ENCODE assay signal across 12 mouse cellular contexts in the genomic region with DNA sequence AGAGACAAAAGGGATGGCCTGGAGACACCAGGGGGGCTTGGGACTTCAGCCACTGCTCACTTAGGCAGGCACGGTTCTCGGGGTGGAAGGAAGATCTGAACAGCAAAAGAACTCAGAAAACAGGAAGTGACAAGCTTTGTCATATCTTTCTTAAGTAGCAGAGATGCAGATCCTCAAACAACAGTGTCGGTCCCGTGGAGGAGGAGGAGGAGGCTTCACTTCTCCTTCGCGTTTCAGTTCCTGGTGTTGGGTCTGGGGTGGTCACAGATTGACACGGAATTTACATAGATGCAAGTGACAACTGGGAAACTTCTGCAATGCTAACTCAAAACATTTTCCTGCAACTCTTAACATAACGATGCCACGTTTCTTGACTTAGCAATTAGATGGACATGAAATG. TPM values are rescaled to one million over a fixed set of nuclear protein-coding genes. Genes with fewer than 3 reads are reported as not detected.
DNase-seq lines count a peak whose midpoint lies in the region; ATAC-seq and TF ChIP-seq lines count a peak whose summit lies in the region.
"Had no signal": no experiment of that assay in that cellular context is flagged by ENCODE, and none has a peak within 500 bp of the region (broad histone marks: within the 10 kb centered on the region; RNA-seq: fewer than 3 reads in every experiment).

No protein-coding gene starts in this region.

- H3K9me3 ChIP-seq in midbrain, embryonic 16.5 days (replicated peaks; ENCODE audit: control insufficient read depth, low read length, poor library complexity, severe bottlenecking) = no peaks in the 10 kb centered on the region

- no peaks in the 10 kb centered on the region for H3K36me3 ChIP-seq in thymus, adult 2 months (ENCODE audit: control insufficient read depth, insufficient read depth, low read length)
- H3K36me3 ChIP-seq in midbrain, embryonic 16.5 days (ENCODE audit: control insufficient read depth, insufficient read depth, low read length) = no peaks in the 10 kb centered on the region

- H3K27me3 ChIP-seq in thymus, adult 2 months (ENCODE audit: control insufficient read depth, insufficient read depth, low read length) = no peaks in the 10 kb centered on the region
- no peaks in the 10 kb centered on the region for H3K27me3 ChIP-seq in midbrain, embryonic 16.5 days (ENCODE audit: control insufficient read depth, insufficient read depth, low read depth, low read length)

- 25% methylated on average over 9 of the region's 9 CpGs for WGBS in thymus, adult 2 months
- 71% methylated on average over 9 of the region's 9 CpGs for WGBS in midbrain, embryonic 16.5 days

- no peak for TF ChIP-seq CTCF in thymus, adult 2 months (IDR thresholded peaks at IDR 0.05; ENCODE audit: borderline replicate concordance, control insufficient read depth, extremely low read depth, insufficient read depth, low read length, poor library complexity)

- no peak overlapping the region for H3K4me3 ChIP-seq in thymus, adult 2 months (ENCODE audit: control insufficient read depth, insufficient read depth, low read length)
- H3K4me3 ChIP-seq in brown adipose tissue, adult 24 weeks (ENCODE audit: insufficient read depth, low read depth, low read length) = no peak overlapping the region
- H3K4me3 ChIP-seq in midbrain, embryonic 16.5 days (ENCODE audit: low read depth, low read length) = no peak overlapping the region

- no peak overlapping the region for H3K4me2 ChIP-seq in midbrain, embryonic 16.5 days (ENCODE audit: low read length)
- H3K4me2 ChIP-seq: lung, embryonic 14.5 days had no signal

- H3K27ac ChIP-seq in thymus, adult 2 months (ENCODE audit: control insufficient read depth, insufficient read depth, low read length) = no peak overlapping the region
- peak overlapping the region; percentile 45; the same call in 1 of the 2 replicates for H3K27ac ChIP-seq in brown adipose tissue, adult 24 weeks (replicated peaks; ENCODE audit: low read depth, low read length)
- H3K27ac ChIP-seq in midbrain, embryonic 16.5 days (ENCODE audit: low read length) = no peak overlapping the region

- no peak for ATAC-seq in midbrain, embryonic 16.5 days

- DNase-seq in thymus, postnatal 0 days (ENCODE audit: low spot score) = peak; percentile 60
- no peak for DNase-seq in thymus, adult 2 months
- peak; percentile 72 for DNase-seq in naive thymus-derived CD4-positive, alpha-beta T cell, adult 2 months (ENCODE audit: low read depth)
- no peak for DNase-seq in urinary bladder, postnatal 36 days (ENCODE audit: low spot score in 2 of 2)
- DNase-seq in right cerebral cortex, postnatal 36 days (ENCODE audit: low spot score in 2 of 2) = no peak
- DNase-seq: cerebellum, postnatal 14 days; heart, postnatal 36 days; kidney, adult 2 months; left cerebral cortex, postnatal 4 days; lung, embryonic 14.5 days had no signal

- no peak for TF ChIP-seq POLR2A in thymus, adult 2 months (IDR thresholded peaks at IDR 0.05; ENCODE audit: control insufficient read depth, extremely low read depth, insufficient read depth, low read length, poor library complexity)

- H3K4me1 ChIP-seq in thymus, adult 2 months (replicated peaks; ENCODE audit: control insufficient read depth, insufficient read depth, low read length) = peaks cover 13% of the 10 kb centered on the region
- peaks cover 12% of the 10 kb centered on the region for H3K4me1 ChIP-seq in brown adipose tissue, adult 24 weeks (ENCODE audit: control insufficient read depth, insufficient read depth, insufficient read length, low read length)
- H3K4me1 ChIP-seq in midbrain, embryonic 16.5 days (ENCODE audit: control insufficient read depth, insufficient read depth, low read length) = no peaks in the 10 kb centered on the region

- no peak overlapping the region for H3K9ac ChIP-seq in midbrain, embryonic 16.5 days (ENCODE audit: low read depth, low read length)
- H3K9ac ChIP-seq: lung, embryonic 14.5 days had no signal

RNA-seq across cellular contexts. Expression of a gene that starts 54.7 kb away (rescaled TPM):
- polyA plus RNA-seq in thymus, postnatal 0 days (2015; fragmentation: Nextera tagmentation; extraction: Ambion mirVana) = 5.8 and 6.7 TPM in 2 replicates
- polyA plus RNA-seq in thymus, adult 2 months (2012; rRNA removed) = 14.8 and 15.6 TPM in 2 replicates
- polyA plus RNA-seq in brown adipose tissue, adult 24 weeks (2012; ENCODE audit: insufficient read depth, insufficient read length, missing spikeins) = 34.7 and 43.3 TPM in 2 replicates
- polyA plus RNA-seq in midbrain, embryonic 16.5 days (2015; fragmentation: Nextera tagmentation; extraction: Ambion mirVana) = 123 and 128 TPM in 2 replicates

Comparison
In these comparisons a context has a peak if more than half of its experiments do, and no peak if none do; other contexts are left out.
1. DNase-seq: peak in thymus, postnatal 0 days (single experiment) and naive thymus-derived CD4-positive, alpha-beta T cell, adult 2 months (single experiment); none in thymus, adult 2 months (single experiment), urinary bladder, postnatal 36 days (0 of 2) and right cerebral cortex, postnatal 36 days (0 of 2).